Mouse (Mus musculus) brain, embryonic 14.5 days (tissue): ENCODE measurements at regions not wholly inside any gene's neighbourhood (a gene's known extent, or its start where the extent isn't known, plus 50 kb on each side); places are given as distances from the start of the nearest gene placed in this dataset.

Source experiments
- DNase-seq: peaks from one replicate; pipeline ENCODE4 v3.0.0-alpha.2; 2011; ENCODE audit warnings: low read depth
- CTCF ChIP-seq: fragments of 200-500 bp; IDR thresholded peaks from 2 replicates; pipeline ENCODE4 v1.5.1; 2012; ENCODE audit warnings: inconsistent platforms, mild to moderate bottlenecking, moderate library complexity, borderline replicate concordance; ENCODE audit not compliant: insufficient read depth, insufficient read length; ENCODE audit errors: extremely low read depth
- POLR2A ChIP-seq: fragments of 200-500 bp; IDR thresholded peaks from 2 replicates; pipeline ENCODE4 v1.6.1; 2012; ENCODE audit warnings: mild to moderate bottlenecking, inconsistent platforms, borderline replicate concordance; ENCODE audit not compliant: poor library complexity, insufficient read depth, insufficient read length, severe bottlenecking; ENCODE audit errors: extremely low read depth

GRCm38 (mm10) chr17:68135436-68135835 is 131.5 kb upstream of the Arhgap28 start:
- no peak for DNase-seq
- TF ChIP-seq CTCF (no peak), POLR2A (no peak)

- DNase-seq: no peak
- no peak for TF ChIP-seq CTCF
- TF ChIP-seq POLR2A: no peak
Measured at GRCm38 (mm10) chr17:68143307-68143706, 130.3 kb upstream of the L3mbtl4 start.

- TF ChIP-seq CTCF: no peak
- no peak for TF ChIP-seq POLR2A
Measured at GRCm38 (mm10) chr17:68149237-68149792, 124.3 kb upstream of the L3mbtl4 start.

GRCm38 (mm10) chr17:68152438-68153120 is 121.0 kb upstream of the L3mbtl4 start:
- TF ChIP-seq POLR2A (no peak), CTCF (no peak)
- DNase-seq: no peak

More at GRCm38 (mm10) chr17:68149237-68149792, 124.3 kb upstream of the L3mbtl4 start:
- no peak for DNase-seq

- no peak for TF ChIP-seq POLR2A
- TF ChIP-seq CTCF: no peak
- DNase-seq: no peak
Measured at GRCm38 (mm10) chr17:68154879-68155278, 118.7 kb upstream of the L3mbtl4 start.

GRCm38 (mm10) chr17:68158172-68158651 is 115.4 kb upstream of the L3mbtl4 start:
- DNase-seq: peak; percentile 66
- TF ChIP-seq POLR2A (no peak), CTCF (no peak)

GRCm38 (mm10) chr17:68161107-68161506 is 112.5 kb upstream of the L3mbtl4 start:
- TF ChIP-seq CTCF: no peak
- no peak for TF ChIP-seq POLR2A
- no peak for DNase-seq

GRCm38 (mm10) chr17:68163545-68163944 is 110.1 kb upstream of the L3mbtl4 start:
- TF ChIP-seq CTCF (no peak), POLR2A (no peak)
- DNase-seq: peak; percentile 69

GRCm38 (mm10) chr17:68164666-68165065 is 108.9 kb upstream of the L3mbtl4 start:
- no peak for TF ChIP-seq CTCF
- no peak for TF ChIP-seq POLR2A
- no peak for DNase-seq

- DNase-seq: peak; percentile 38
- TF ChIP-seq POLR2A (no peak), CTCF (no peak)
Measured at GRCm38 (mm10) chr17:68165171-68165825, 108.3 kb upstream of the L3mbtl4 start.

GRCm38 (mm10) chr17:68166397-68166796 is 107.2 kb upstream of the L3mbtl4 start:
- TF ChIP-seq POLR2A: no peak
- peak; percentile 23; the same call in 1 of the 2 replicates for TF ChIP-seq CTCF

GRCm38 (mm10) chr17:68172838-68173237 is 100.8 kb upstream of the L3mbtl4 start:
- DNase-seq: no peak
- TF ChIP-seq POLR2A (no peak), CTCF (no peak)

More at GRCm38 (mm10) chr17:68166397-68166796, 107.2 kb upstream of the L3mbtl4 start:
- DNase-seq: peak; percentile 71

- DNase-seq: peak; percentile 83
- peak; percentile 66; the same call in 1 of the 2 replicates for TF ChIP-seq CTCF
- TF ChIP-seq POLR2A: no peak
Measured at GRCm38 (mm10) chr17:68176611-68177165, 96.9 kb upstream of the L3mbtl4 start.
